Mouse (Mus musculus) adrenal gland, adult 8-10 months (tissue): ENCODE results near the gene Vsig8. TPM values are rescaled to one million over a fixed set of nuclear protein-coding genes. Genes with fewer than 3 reads are reported as not detected.
A peak's percentile ranks its signal among the peaks of the same experiment; 100 is the strongest.

Experiments used
- DNase-seq: peaks from one replicate; pipeline ENCODE4 v3.0.0; 2022
- total RNA-seq, 4 experiments: library from RNA; stranded (reverse); gene quantifications; 2 replicates each; pipeline ENCODE4 v1.2.4; 2022

Vsig8 gene
- 1 to 10 TPM in 1 of 4 experiments, under 1 TPM in 2, not detected in 1; 0.38 to 1.1 (median 0.43) TPM for total RNA-seq

- DNase-seq, result no peak
These were observed at the start of gene Vsig8 for GRCm38 (mm10) chr1:172555638-172556037. Vsig8 (plus strand) TSS chr1:172555938.

- no peak for DNase-seq
These were observed 48.7 kb upstream of the Vsig8 start for GRCm38 (mm10) chr1:172507001-172507400.

GRCm38 (mm10) chr1:172507701-172508100 lies 48.0 kb upstream of the Vsig8 start:
- DNase-seq, result no peak

GRCm38 (mm10) chr1:172508172-172508571 lies 47.6 kb upstream of the Vsig8 start:
- no peak for DNase-seq

GRCm38 (mm10) chr1:172509235-172509634 lies 46.5 kb upstream of the Vsig8 start:
- DNase-seq, result no peak

- DNase-seq, result no peak
These were observed 45.8 kb upstream of the Vsig8 start for GRCm38 (mm10) chr1:172509983-172510382.

GRCm38 (mm10) chr1:172510421-172510972 lies 45.2 kb upstream of the Vsig8 start:
- no peak for DNase-seq

- DNase-seq, result peak; percentile 72
These were observed 42.8 kb upstream of the Vsig8 start for GRCm38 (mm10) chr1:172512962-172513361.

- peak; percentile 56 for DNase-seq
These were observed 42.1 kb upstream of the Vsig8 start for GRCm38 (mm10) chr1:172513525-172514212.

- DNase-seq, result no peak
These were observed 41.6 kb upstream of the Vsig8 start for GRCm38 (mm10) chr1:172514213-172514529.

- DNase-seq, result no peak
These were observed 41.0 kb upstream of the Vsig8 start for GRCm38 (mm10) chr1:172514551-172515268.

- no peak for DNase-seq
These were observed 40.3 kb upstream of the Vsig8 start for GRCm38 (mm10) chr1:172515396-172515795.

- no peak for DNase-seq
These were observed 37.7 kb upstream of the Vsig8 start for GRCm38 (mm10) chr1:172518013-172518412.

GRCm38 (mm10) chr1:172519644-172520043 lies 36.1 kb upstream of the Vsig8 start:
- DNase-seq, result no peak

- peak; percentile 75 for DNase-seq
These were observed 34.9 kb upstream of the Vsig8 start, which contains the start of gene Cfap45 for GRCm38 (mm10) chr1:172520576-172521440. Cfap45 (plus strand) TSS chr1:172520801.

- DNase-seq, result no peak
These were observed 33.2 kb upstream of the Vsig8 start for GRCm38 (mm10) chr1:172522524-172522923.

- DNase-seq, result no peak
These were observed 32.0 kb upstream of the Vsig8 start for GRCm38 (mm10) chr1:172523699-172524101.

- DNase-seq, result peak; percentile 39
These were observed 30.5 kb upstream of the Vsig8 start for GRCm38 (mm10) chr1:172525027-172525764.

GRCm38 (mm10) chr1:172525971-172526370 lies 29.8 kb upstream of the Vsig8 start:
- DNase-seq, result no peak

GRCm38 (mm10) chr1:172526380-172527081 lies 29.2 kb upstream of the Vsig8 start:
- no peak for DNase-seq

GRCm38 (mm10) chr1:172527431-172527830 lies 28.3 kb upstream of the Vsig8 start:
- DNase-seq, result no peak
